Mouse (Mus musculus) lung, adult 2 months (tissue): ENCODE results near the gene Hist1h1e.

Experiments
- CTCF ChIP-seq: fragments of 200-500 bp; IDR thresholded peaks from 2 replicates; pipeline ENCODE4 v1.5.1; 2011; ENCODE audit warnings: mild to moderate bottlenecking, low read length, control low read depth; ENCODE audit not compliant: insufficient read depth
- POLR2A ChIP-seq: fragments of 200-500 bp; IDR thresholded peaks from 2 replicates; pipeline ENCODE4 v1.6.1; 2011; ENCODE audit warnings: low read depth, mild to moderate bottlenecking, control low read depth, low read length, borderline replicate concordance; ENCODE audit errors: extremely low read depth

GRCm38 (mm10) chr13:23591206-23591605 is 31.2 kb downstream of the Hist1h1e start:
- TF ChIP-seq CTCF (no peak), POLR2A (no peak)
